Mouse (Mus musculus): ENCODE measurements at regions not wholly inside any gene's neighbourhood (a gene's known extent, or its start where the extent isn't known, plus 50 kb on each side); places are given as distances from the start of the nearest gene placed in this dataset.

GRCm38 (mm10) chr4:95310410-95310809, 246.9 kb upstream of the Fggy start:
- DNase-seq (ENCODE audit: low spot score): no peak

DNA sequence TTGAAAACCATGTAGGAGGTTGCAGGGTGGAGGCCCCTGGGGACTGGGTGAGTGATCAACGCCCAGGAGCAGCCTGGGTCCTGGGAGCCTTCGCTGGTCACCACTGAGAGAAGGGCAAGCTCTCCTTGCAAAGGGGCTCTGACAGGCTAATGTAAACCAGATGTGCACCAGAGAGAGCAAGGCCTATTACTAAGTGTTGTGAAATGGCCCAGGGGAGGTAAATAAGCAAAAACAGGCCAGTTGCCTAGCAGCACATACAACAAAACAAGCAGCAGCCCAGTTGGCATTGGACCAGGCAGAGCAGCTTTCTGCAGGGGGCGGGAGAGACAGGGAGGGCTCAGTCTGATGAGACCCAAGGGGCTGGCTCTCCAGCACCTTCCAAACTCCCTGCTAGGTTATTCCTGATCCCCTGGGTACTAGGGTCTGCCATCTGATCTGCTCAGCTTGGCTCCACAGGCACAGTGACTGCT, 239.5 kb upstream of the Fggy start:
- peak; percentile 79 for DNase-seq (ENCODE audit: low spot score)

- no peak for DNase-seq (ENCODE audit: low spot score)
Measured at GRCm38 (mm10) chr4:95318561-95318960, 238.7 kb upstream of the Fggy start.

DNA sequence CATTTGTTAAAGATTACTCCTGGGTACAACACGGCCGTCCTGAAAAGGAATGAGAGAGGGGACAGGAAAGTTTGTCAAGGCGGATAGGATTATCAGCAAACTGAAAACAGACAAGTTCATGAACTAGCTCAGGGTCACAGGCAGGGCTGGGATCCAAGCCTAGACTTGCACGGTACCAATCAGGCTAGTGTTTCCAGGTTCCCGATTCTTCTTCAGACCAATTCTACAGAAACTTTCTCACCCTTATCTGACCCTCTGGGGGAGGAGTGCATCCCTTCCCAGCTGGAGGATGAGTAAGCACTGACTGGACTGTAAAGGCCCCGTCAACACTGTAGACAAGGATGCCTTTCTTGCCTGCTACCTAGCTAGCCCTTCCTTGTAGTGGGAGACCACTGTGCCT, 238.3 kb upstream of the Fggy start:
- DNase-seq (ENCODE audit: low spot score): peak; percentile 42

DNA sequence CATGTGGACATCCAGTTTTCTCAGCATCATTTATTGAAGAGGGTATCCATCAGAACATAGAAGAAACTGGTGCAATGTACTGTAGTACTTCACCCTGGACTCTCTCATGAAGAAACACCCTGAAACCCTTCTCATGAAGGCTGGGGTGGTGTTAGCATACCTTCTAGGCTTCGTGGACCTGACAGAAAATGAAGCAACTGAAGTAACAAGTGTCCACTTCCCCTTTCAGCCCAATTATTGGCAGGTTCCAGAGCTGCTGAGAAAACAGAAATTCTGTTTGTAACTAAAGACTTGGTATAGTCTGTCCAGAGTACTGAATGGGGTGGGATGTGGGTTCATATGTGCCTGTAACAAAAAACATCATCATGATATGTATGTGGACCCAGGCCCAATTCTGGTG, 231.4 kb upstream of the Fggy start:
- no peak for DNase-seq (ENCODE audit: low spot score)

- DNase-seq (ENCODE audit: low spot score): no peak
Measured at GRCm38 (mm10) chr4:95339822-95340221, 217.5 kb upstream of the Fggy start.

- no peak for DNase-seq (ENCODE audit: low spot score)
Measured at GRCm38 (mm10) chr4:95340926-95341325, 216.4 kb upstream of the Fggy start.

DNA sequence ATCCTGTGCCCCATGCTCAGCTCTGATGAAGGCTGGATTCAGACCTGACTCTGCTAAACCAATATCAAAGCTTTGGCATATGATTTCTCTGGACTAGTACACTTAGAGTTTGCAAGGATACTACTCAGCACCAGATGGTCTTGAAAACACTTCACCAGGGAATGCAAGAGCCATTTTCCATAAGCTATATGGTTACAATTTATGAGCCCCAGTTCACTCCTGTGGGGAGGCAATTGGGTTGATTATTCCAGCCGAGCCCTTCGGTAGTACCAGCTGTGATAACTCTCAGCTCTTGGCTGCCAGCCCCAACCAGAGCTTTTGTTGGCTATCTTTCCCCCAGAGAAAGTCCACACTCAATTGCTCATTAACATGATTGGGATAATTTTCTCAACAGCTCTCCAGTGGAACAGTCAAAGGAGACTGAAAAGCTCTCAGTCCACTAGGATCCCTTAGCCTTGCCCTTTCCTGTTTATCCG, 210.5 kb upstream of the Fggy start:
- no peak for DNase-seq (ENCODE audit: low spot score)

- DNase-seq (ENCODE audit: low spot score): no peak
Measured at GRCm38 (mm10) chr4:95347436-95347835, 209.9 kb upstream of the Fggy start.

- no peak for DNase-seq (ENCODE audit: low spot score)
Measured at GRCm38 (mm10) chr4:95348405-95349123, 208.7 kb upstream of the Fggy start.

DNA sequence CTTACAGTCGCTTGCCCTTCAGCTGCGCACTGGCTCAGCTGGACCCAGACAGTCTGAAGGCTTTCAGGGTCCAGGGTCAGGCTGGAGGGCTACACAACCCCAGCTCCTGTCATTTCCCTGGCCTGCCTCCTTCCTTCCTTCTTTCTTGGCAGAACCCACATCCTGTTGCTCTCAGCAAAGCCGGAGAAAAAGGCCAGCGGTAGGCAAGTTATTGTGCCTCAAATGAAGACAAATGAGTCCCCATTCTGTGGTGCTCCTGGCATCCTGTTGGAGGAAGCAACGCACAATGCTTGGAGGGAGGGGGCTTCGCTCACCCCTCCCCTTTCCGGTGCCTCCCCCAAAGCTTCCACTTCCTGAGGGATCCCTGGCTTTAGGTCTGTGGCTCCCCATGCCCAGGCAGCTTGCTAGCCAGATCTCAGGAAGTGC, 203.4 kb upstream of the Fggy start:
- no peak for DNase-seq (ENCODE audit: low spot score)

DNA sequence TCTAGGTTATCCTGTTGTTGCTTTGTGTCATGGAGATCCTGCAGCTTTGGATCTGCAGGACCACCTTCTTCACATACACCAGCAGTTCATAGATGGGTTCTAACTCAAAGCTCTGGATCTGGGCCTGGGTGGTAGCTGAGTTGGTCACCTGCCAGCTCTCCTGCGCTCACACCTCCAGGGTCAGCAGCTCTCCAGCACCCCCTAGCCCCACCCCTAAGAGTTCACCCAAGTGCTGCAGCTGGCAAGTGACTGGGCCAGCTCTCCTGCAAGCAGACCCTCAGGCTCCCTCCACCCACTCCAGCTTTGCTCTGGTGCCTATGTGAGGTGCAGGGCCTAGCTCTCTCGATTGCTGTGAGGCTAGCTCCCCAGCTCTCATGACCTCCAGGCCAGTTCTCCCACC, 198.6 kb upstream of the Fggy start:
- DNase-seq (ENCODE audit: low spot score): no peak

DNA sequence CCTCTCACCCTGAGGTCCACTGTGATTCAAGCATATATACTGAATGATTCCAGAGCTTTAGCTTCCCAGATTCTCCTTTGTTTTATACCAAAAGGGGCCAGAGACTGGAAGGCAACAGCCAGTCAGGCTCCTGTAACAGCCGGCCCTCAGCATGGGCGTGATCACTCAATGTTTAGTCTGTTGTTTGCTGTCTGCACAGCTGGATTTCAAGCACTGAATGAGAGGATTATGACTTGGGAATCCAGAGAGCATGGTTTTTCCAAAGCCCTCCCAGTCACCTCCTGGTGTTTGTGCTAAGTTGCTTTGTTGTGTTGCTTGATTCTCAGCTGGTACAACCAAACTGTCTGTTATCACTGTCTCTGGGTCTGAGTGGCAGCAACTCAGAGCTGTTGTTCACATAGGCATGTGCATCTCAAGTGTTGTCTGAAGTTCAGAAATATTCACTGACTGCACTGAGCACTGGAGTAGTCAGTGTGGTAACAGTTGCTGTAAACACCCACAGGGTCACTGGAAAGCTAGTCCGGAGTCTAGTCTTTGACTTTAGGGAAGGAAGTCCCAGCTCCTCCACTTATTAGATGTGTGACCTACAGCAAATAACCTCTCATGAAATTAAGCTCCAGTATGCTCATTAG, 196.9 kb upstream of the Fggy start:
- no peak for DNase-seq (ENCODE audit: low spot score)

- DNase-seq (ENCODE audit: low spot score): no peak
Measured at GRCm38 (mm10) chr4:95364376-95365082, 192.8 kb upstream of the Fggy start.

- DNase-seq (ENCODE audit: low spot score): no peak
Measured at GRCm38 (mm10) chr4:95376386-95376785, 180.9 kb upstream of the Fggy start.

DNA sequence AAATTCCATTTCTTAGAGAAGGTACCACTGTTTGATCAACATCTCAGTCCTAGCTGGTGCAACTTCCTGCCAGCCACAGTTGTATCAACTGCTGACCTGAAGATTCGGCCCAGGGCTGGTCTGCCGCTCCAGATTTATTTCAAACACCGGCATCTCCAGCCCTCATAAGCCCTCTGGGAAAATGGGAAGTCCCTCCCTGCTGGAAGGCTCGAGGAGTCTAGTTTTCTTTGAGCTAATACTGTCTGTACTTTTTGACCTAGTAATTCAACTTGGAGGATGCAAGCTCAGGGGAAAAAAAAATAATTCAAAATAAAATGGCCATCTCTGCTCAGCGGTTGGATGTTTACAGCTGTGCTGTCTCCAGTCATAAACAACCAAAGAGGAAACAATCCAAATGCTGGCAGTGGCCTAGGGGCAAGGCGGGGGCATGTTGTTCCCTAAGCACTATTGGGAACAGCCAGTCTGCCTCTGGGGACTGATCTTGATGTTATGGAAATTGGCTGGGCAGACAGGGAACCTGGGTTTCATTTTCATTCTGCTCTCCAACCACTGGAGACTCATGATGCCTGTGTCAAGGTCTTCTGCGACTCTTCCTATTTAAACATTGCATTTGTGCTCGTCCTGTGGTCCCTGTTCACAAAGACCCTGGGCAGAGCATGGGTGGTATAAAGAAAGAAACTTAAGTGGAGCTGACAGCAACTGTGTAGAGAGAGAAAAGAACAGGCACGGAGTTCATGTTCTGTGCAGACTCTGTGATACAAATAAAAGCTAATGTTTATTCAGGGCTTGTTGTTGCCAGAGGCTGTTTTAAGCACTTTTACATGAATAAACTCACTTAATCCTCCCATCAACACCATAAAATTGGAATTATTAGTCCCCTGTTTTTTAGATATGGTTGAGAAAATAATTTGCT, 179.8 kb upstream of the Fggy start:
- DNase-seq (ENCODE audit: low spot score): no peak

DNA sequence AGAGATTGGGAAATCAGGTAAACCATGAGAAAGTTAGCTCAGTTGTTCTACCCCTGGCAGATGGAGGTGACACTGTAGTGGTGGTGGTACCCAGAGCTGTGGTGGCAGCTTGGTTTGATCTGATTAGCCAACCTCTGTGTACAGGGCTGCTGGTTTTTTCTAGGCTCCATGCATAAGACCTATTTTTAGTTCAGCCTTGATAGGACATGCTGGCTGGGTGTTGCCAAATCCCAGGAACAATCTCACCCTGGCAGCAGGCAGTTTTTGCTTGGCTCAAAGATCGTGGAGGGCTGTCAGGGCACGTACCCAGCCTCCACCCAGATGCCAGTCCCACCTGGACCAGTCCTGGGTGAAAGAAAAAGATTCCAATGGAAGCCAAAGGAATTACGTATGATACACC, 178.7 kb upstream of the Fggy start:
- DNase-seq (ENCODE audit: low spot score): no peak

GRCm38 (mm10) chr4:95383216-95383892, 174.0 kb upstream of the Fggy start:
- no peak for DNase-seq (ENCODE audit: low spot score)

- DNase-seq (ENCODE audit: low spot score): no peak
Measured at GRCm38 (mm10) chr4:95385552-95385951, 171.8 kb upstream of the Fggy start.

GRCm38 (mm10) chr4:95386021-95386420, 171.3 kb upstream of the Fggy start:
- DNase-seq (ENCODE audit: low spot score): no peak

GRCm38 (mm10) chr4:95388556-95388955, 168.8 kb upstream of the Fggy start:
- no peak for DNase-seq (ENCODE audit: low spot score)

Data from testis, postnatal 10 days (tissue).